Mouse (Mus musculus): ENCODE data around the gene Ppm1l.

GRCm38 (mm10) chr3:69362350-69362790 lies 45.7 kb downstream of the Ppm1l start:
- no peak for TF ChIP-seq CTCF (IDR thresholded peaks at IDR 0.05; ENCODE audit: borderline replicate concordance, insufficient read depth, low read length)
- no peak for TF ChIP-seq POLR2A (IDR thresholded peaks at IDR 0.05; ENCODE audit: low read depth, low read length)
